Mouse (Mus musculus) left cerebral cortex, postnatal 36 days (tissue): ENCODE data around the gene Plxna2. TPM values are rescaled to one million over a fixed set of nuclear protein-coding genes. Genes with fewer than 3 reads are reported as not detected.
A peak's percentile ranks its signal among the peaks of the same experiment; 100 is the strongest.

Experiments used
- DNase-seq, 2 experiments: peaks; one replicate each; pipeline ENCODE4 v3.0.0; 2021 to 2022; ENCODE audit warnings: low spot score in 2 of 2, mixed read lengths in 1 of 2
- intact Hi-C: fragments of 180-260 bp; cut with DNase I; formaldehyde crosslinking; loops from one replicate; pipeline ENCODE4 v1.15.1; 2025
- total RNA-seq, 2 experiments: library from RNA; stranded (reverse); gene quantifications; 2 replicates each; pipeline ENCODE4 v1.2.3; 2021

Gene Plxna2
- total RNA-seq, 2 experiments from 2014 or later = 88.2 to 106 TPM

DNA sequence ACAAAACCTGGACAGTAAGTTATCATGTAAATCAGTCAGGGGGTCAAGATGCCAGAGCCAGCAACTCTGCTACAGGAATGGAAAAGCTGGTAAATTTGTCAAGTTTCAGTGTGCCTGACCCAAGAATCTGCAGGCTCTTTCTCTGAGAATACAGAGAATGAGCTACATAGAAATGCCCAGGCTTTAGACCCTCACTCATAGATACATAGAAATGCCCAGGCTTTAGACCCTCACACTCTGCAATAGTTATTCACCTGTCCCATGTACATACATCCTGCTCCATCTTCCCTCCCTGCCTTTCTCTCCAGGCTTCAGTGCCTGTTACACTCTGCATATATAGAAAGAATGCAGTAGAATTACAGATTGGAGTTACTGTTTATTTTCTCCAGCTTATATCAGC, 129.2 kb downstream of the Plxna2 start:
- DNase-seq = no peak
- intact Hi-C loops = no loop called here

DNA sequence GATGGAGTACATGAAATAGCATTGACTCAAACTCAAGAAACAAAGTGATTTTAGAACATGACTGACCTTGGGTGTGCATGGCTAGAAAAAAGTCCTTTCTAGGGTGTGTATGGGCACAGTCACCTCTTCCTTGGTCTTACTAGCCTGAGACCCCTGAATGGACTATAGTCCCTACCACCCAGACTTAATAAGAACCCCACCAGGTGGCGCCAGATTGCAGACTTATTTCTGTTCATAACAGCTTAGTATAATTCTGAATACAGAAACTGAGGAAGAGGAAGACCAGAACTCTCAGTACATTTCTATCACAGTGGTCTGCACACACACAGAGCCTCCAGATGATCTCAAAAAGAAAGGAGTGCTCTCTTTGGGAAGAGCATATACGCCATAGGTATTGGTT, 135.2 kb downstream of the Plxna2 start:
- intact Hi-C loops = loop anchor here (10.0 kb wide), 1 partner anchor 128 kb away; no protein-coding TSS in a partner anchor
- peak in 1 of 2 experiments; percentile 32 for DNase-seq

DNA sequence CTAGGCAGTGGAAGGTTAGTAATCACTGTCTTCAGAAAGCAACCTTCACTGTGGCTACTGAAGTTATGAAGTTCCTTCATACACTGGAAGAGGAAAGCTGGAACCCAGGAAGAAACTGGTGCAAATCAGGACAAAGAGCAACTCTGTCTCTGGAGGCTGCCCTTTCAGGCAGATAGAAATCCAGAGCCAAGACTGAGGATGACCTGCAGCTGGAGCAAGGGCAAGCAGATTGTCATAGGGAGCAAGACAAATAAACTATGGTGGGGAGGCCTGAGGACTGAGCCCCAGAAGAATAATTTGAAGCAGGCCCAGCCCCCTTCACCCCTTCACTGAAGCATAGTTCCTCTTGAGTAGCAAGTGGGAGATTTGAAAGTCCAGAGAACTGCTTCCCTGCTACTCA, 138.0 kb downstream of the Plxna2 start:
- DNase-seq = no peak
- intact Hi-C loops = loop anchor here (10.0 kb wide), 1 partner anchor 131 kb away; no protein-coding TSS in a partner anchor

DNA sequence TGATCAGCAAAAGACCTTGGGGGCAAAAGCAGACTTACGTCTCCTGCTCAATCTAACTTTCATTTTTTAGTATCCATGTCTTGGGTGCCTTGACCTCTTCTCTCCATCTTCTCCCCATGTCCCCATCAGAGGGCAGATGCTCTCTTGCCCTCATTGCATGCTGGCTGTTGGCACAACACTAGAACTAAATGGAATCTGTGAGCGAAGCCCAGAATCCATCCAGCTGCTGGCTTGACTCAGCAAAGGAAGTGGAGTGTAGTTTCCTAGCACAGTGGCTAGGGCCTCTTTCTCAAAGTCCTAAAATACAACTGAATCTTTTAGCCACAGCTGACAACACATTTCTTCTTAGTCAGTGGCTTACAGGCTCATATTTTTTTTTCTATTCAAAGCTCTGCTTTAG, 138.4 kb downstream of the Plxna2 start:
- intact Hi-C loops = loop anchor here (10.0 kb wide), 1 partner anchor 132 kb away; no protein-coding TSS in a partner anchor
- DNase-seq = no peak

DNA sequence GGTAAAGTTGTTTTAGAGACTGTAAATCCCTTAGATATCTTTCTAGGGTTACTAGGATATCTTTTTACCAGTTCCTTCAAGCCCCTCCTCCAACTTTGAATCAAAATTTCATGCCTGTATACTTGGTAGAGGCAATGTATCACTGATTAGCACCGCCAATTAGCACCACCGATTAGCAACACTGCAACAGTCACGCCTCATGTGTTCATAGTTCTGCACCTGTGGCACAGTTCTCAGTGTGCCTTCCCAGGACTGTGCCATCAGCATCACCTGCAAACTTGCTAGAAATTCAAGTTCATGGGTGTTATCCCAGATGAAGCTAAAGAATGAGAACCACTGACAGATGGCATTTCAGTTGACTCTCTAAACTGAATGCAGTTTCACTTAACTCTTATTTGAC, 138.8 kb downstream of the Plxna2 start:
- intact Hi-C loops = loop anchor here (10.0 kb wide), 1 partner anchor 132 kb away; no protein-coding TSS in a partner anchor
- no peak for DNase-seq

DNA sequence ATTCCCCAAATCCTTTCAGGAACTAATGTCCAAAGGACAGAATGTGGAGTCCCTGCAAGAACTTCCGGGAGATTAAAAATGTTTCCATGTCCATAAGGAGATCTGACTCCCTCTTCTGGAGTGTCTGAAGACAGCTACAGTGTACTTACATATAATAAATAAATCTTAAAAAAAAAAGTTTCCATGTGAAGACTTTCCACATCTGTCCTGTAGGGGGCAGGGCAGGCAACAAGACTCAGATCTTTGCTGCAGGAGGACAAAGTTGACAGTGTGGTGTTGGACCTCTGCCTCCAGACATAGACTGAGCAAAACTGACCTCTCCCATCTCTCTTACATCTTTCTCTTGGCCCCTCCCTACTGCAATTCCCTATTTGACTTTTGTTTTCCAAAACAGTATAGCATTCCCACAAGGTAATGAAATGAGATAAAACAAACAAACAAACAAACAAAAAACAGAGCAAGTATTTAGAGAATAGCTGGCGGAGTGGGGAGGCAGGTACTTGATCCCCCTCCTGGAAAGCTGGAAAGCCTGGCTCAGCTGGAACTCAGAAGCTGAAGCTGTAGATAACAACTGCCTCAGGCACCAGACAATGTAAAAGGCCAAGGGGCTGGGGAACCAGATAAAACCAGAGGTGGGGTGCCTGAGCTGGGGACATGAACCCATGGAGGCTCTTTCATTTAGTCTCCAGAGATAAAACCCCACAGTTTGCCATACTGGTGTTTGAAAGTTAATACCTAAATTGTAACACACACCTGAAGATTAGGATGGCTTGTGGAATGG, 143.6 kb downstream of the Plxna2 start:
- intact Hi-C loops = no loop called here
- DNase-seq = no peak

DNA sequence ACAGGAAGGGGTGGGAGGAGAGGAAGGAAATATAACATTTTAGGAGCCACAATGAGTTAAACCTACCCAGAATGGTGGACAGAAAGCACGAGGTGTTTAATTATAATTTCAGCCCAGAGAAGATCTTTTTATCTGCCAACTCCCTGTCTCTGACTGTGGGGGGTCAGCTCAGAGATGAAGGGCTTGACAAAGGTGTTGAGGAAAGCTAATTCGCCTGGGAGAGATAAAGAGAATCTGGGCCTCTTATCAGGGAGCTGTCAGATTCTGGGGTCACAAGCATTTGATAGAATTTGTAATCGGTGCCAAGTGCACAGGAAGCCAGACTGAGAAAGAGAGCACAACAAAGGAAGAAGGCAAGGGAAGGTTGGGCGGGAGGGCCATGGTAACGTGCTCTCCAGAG, 144.9 kb downstream of the Plxna2 start:
- intact Hi-C loops = no loop called here
- DNase-seq = no peak

DNA sequence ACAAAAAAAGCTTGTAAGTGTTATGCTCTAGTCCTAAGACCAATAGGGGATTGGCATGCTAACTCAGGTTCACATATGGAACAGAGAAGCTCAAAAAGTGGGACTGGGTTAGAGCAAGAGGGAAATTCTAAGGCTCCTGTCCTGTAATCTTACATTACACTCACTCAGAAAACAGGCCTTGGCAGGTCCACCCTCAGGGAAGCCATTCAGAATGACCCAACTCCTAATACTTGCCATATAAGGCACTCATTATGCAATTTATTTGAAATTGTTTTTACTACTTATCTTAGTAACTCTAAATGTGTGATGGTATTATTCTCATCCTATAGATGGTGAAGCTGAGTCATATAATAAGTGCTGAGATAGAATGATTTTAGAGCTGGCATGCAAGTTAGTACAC, 146.9 kb downstream of the Plxna2 start:
- DNase-seq = no peak
- intact Hi-C loops = no loop called here

DNA sequence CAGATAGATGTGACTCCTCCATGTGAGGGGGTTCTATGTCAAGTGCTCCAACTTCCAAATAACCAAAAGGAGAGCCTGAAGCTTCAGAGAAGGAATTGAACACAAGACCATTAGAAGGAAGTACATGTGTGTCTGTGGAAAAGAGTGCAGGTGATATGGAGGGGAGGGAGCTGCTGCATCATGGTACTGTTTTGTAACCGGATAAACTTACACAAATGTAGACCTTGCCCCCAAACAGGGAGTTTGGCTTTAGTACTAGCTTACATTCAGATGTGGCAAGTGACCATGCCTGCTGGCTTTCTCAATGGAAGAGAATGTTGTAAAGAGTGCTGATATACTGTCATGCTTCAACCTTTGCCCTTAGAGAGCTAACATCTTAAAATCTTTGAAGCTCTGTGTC, 150.8 kb downstream of the Plxna2 start:
- intact Hi-C loops = no loop called here
- no peak for DNase-seq

DNA sequence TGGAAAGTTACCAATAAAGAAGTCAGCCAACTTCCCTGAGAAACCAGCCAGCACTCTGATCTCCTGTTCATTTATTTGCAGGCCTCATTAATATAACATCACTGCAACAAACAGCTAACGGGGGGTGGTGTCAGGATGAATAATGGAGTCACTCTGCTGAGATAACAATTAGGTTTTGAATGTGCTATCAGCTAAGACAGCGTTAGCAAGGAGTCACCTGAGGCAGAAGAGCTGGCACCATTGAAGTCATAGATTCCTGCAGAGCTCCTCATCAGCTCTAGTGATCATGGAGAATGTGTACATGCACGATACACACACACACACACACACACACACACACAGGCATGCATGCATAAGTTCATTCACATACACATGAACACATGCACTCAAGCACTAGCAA, 154.0 kb downstream of the Plxna2 start:
- intact Hi-C loops = no loop called here
- no peak for DNase-seq

DNA sequence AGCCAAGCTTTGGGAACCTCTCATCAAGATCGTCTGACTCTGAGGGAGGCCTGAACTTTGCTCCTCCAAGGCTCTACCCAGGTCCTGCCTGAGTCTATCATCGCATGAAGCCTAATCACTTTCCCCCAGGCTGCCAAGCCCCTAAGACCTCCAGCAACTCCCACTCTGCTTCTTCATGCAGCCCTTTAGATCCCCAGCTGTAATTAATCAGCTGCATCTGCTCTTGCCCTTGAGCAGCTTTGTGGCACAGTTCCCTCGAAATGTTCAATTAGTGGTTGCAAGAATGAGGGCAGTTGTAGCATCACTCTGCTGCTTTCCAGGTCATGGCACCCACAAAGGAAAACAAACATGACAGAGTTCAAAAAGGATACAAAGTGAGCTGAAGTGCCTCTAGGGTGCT, 155.9 kb downstream of the Plxna2 start:
- no peak for DNase-seq
- intact Hi-C loops = no loop called here

DNA sequence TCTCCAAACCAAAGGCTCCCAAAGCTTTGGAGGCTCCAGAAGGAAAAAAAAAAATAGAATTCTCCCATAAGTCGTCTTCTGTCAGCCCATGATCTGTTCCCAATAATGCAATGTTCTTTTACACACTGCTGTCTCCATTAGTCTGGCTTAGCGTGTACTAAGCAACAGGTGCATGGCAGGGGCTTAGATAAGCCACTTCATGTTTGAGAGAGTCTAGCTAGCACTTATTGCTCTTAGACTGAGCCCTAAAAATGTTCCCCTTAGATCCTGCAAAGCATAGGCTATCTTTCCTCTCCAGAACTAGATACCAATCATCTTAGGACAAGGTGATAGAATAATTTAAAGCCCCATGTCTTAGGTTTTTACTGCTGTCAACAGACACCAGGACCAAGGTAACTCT, 156.3 kb downstream of the Plxna2 start:
- no peak for DNase-seq

DNA sequence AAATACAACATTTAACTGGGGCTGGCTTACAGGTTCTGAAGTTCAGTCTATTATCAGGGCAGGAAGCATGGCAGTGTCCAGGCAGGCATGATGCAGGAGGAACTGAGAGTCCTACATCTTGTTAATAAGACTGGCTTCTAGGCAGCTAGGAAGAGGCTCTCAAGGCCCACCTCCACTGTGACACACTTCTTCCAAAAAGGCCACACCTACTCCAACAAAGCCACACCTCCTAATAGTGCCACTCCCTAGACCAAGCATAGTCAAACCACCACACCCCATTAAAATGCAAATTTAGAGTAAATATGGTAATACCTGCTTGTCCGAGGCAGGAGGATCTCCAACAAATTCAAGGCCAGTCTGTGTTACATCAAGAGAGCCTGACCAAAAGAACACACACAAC, 156.7 kb downstream of the Plxna2 start:
- no peak for DNase-seq
- intact Hi-C loops = no loop called here

More for the DNA sequence above, 156.3 kb downstream of the Plxna2 start:
- intact Hi-C loops = no loop called here

DNA sequence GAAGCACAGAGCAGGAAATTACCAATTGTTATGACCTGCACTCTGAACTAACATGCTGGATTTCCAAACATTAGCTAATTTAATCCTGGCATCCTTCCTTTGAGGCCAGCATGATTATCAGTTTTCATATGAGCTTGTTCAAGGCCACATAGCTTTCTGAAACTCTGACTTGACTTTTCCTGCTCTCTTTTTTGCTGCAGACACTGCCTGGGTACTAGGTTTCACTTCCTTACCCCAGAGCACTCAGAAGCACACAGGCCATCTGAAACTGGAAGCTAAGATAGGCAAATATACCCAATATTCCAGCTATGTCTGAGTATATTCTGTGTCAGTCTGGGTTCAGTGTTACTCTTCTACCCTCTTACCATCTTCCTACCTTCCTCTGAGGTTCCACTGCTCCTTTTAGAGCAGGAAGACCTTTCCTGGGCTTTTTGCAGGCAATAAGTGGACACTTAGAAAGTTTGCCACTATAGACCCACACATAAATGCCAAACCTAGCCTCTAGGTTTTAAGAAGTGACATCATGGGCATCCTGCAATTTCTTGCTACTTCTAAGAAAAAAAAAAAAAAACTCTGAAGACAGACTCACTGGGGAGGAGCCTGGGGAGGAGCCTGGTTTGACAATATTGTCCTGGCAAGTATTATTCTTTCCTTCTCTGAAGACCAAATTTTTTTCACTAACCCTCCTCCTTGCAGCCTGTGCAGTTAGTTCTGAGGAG, 157.8 kb downstream of the Plxna2 start:
- no peak for DNase-seq
- intact Hi-C loops = no loop called here

DNA sequence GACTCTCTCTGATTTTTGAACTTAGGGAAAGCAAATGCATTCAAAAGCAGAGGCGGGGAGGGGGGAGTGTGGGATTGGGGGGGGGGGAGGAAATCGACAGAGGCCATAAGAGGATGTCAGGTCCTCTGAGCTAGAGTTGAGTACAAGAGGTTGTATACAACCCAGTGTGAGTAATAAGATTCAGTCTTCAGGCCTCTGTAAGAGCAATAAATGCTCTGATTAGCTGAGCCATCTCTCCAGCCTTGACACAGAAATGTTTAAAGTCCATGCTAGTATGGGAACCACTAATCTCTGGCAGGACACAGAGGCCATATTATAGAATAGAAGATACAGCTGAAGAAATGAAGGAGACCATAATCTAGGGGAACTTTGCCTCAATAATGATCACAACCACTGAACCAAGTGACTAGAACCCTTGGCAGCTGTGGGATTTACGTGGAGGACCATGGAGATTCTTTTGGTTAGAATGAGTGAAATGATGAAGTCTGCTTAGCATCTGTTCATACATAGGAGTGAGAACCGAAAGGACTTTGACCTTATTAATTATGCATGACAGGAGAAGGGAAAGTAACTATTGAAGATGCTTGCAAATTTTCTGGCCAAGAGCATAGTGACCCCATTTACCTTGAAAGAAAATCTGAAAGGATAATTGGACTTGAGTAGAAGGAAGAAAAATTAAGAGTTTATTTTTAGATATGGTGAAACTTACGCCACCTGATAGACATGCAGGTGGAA, 158.7 kb downstream of the Plxna2 start:
- intact Hi-C loops = no loop called here
- no peak for DNase-seq

DNA sequence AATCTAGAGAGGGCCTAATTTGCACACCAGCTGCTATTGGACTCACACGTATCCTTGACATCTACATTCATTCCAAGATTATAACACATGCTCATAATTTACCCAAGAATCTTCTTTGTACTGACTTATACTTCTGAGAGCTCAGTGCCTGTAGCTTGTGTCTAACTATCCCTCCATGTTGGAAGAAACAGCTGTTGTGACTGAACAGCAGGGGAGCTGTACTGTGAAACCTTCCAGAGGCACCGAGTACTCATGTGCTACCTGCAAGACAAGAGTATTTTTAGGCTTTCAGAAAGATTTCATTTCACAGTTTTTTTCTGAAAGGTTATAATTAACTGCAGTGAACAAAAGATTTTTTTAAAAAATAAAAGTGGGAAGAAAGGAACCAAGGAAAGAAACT, 159.6 kb downstream of the Plxna2 start:
- intact Hi-C loops = no loop called here
- DNase-seq = no peak

DNA sequence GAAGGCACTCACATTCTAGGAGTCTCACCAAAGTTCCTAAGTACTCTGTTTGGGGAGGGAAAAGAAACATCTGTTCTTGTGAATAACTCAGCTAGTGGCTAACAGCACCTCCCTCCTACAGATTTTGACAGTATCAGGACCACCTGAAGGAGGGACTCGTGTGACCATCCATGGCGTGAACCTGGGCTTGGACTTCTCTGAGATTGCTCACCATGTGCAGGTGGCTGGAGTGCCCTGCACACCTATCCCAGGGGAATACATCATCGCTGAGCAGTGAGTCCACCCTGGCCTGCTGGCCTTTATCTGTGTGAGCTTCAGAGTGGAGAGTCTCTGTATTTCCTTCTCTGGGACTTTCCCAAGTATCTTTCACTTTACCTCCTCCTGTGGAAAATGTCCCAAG, 162.4 kb downstream of the Plxna2 start:
- no peak for DNase-seq
- intact Hi-C loops = no loop called here

DNA sequence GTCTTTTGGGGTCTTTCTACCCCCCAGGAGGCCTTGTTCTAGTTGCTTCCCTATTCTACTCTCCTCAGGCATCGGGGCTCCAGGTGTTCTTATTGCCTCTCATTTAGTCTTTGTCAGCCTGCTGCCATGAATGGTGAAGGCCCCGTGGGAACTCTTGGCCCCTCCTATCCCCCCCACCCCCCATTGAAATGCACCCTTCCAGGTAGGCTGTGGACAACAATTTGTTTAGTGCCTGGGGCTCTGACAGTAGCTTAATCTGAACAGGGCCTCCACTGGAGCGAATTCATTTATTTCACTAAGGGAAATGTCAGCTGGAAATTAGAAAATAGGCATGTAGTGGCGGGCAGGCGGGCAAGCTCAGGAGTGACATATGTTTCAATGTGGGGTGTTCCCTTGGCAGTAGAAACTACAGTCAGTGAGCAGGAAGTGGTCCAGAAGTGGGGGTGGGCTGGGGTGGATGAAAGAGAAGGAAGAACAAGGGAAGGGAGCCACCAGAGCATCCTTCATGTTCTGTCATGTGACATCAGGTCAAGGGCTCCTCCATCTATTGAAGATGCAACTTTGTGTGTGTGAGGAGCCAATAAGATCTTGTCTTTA, 162.9 kb downstream of the Plxna2 start:
- intact Hi-C loops = no loop called here
- no peak for DNase-seq

DNA sequence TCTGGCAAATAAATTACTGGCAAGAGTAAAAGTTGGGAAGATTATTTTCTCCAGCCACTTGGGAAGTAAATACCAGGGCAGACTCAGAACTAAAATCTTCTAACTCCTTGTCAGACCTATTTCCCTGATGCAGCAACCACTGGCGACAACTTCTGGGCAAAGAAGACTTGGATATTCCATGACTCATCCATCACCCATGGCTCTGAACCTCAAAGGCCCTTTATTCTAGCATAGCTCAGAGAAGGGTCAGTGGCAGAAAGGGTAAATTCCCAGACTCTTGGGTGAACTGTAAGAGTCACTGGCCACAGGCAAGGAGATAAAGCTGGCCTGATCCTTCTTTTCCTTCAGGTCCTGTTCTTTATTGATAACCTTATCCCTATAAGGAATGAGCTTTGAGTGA, 163.5 kb downstream of the Plxna2 start:
- DNase-seq = no peak
- intact Hi-C loops = no loop called here

DNA sequence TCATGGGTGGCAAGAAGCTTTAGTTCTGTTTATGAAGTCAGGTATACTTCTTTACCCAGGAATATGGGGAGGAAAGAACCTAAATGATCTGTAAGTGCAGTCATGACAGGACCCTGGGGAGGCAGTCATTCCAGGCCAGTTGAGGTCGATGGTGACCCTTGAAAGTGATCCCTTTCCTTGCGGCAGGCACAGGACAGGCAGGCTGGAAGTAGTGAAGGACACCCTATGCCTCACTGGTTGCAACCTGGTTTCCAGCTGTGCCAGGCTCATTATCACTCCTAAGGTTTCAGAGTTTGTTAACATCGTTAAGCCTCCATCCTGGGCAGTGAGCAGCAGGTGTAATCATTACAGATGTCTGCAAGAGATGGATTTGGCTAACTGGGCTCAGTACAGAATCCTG, 164.3 kb downstream of the Plxna2 start:
- intact Hi-C loops = no loop called here
- no peak for DNase-seq
